Mouse (Mus musculus) kidney, postnatal 0 days (tissue): ENCODE data around the gene Noxo1. TPM values are rescaled to one million over a fixed set of nuclear protein-coding genes. Genes with fewer than 3 reads are reported as not detected.

Source experiments
- ATAC-seq: fragments of 200-750 bp; cut with Nextera tagmentation; replicated peaks from 2 replicates; pipeline ENCODE4 v1.8.0; 2017; ENCODE audit warnings: low read depth, moderate number of reproducible peaks, moderate TSS enrichment, moderate library complexity; ENCODE audit not compliant: low FRiP score
- DNase-seq: peaks from one replicate; pipeline ENCODE4 v3.0.0-alpha.2; 2016; ENCODE audit warnings: low spot score
- H3K27ac ChIP-seq: fragments of 300-500 bp; sonication (generic); 2 replicates; pipeline ENCODE4 v1.5.1; 2014; ENCODE audit warnings: mild to moderate bottlenecking
- H3K27me3 ChIP-seq: fragments of 300-500 bp; sonication (generic); 2 replicates; pipeline ENCODE4 v1.6.1; 2014; ENCODE audit warnings: low read length, mixed read lengths; ENCODE audit not compliant: insufficient read depth
- H3K36me3 ChIP-seq: fragments of 300-500 bp; sonication (generic); 2 replicates; pipeline ENCODE4 v1.6.1; 2014; ENCODE audit warnings: low read length, mixed read lengths; ENCODE audit not compliant: insufficient read depth
- H3K4me1 ChIP-seq: fragments of 300-500 bp; sonication (generic); replicated peaks from 2 replicates; pipeline ENCODE4 v1.6.1; 2014; ENCODE audit warnings: antibody characterized with exemption, low read length, mixed read lengths; ENCODE audit not compliant: insufficient read depth
- H3K4me2 ChIP-seq: fragments of 300-500 bp; sonication (generic); 2 replicates; pipeline ENCODE4 v1.6.1; 2014; ENCODE audit warnings: mild to moderate bottlenecking, low read length, moderate library complexity, mixed read lengths
- H3K4me3 ChIP-seq: fragments of 300-500 bp; sonication (generic); replicated peaks from 2 replicates; pipeline ENCODE4 v1.5.1; 2014; ENCODE audit warnings: low read depth, low read length
- H3K9ac ChIP-seq: fragments of 300-500 bp; sonication (generic); 2 replicates; pipeline ENCODE4 v1.6.1; 2014; ENCODE audit warnings: low read depth, low read length
- H3K9me3 ChIP-seq: fragments of 300-500 bp; sonication (generic); replicated peaks from 2 replicates; pipeline ENCODE4 v1.6.1; 2016; ENCODE audit warnings: low read length, inconsistent platforms, mixed read lengths
- CTCF ChIP-seq: IDR thresholded peaks from 2 replicates; pipeline ENCODE4 v1.5.1; 2016; ENCODE audit warnings: antibody characterized with exemption, low read depth, mild to moderate bottlenecking, moderate library complexity
- WGBS: fragments of 180-500 bp; shearing (Covaris S2); extraction: QIAGEN DNeasy Blood & Tissue Kit; methylation state at CpG from one replicate; pipeline ENCODE4 v1.1.7; 2014; 5-methylcytosine and 5-hydroxymethylcytosine counted together
- polyA plus RNA-seq: library from polyadenylated mRNA; unstranded; fragments of >200 nt; fragmentation: Nextera tagmentation; extraction: Ambion mirVana; gene quantifications from 2 replicates; pipeline ENCODE4 v1.2.1, GENCODE M21; 2015

Gene Noxo1
- polyA plus RNA-seq: 2.6 and 2.7 TPM in 2 replicates

- peak within 1 kb of the TSS; percentile 78 for H3K4me3 ChIP-seq
- no peaks in the 10 kb centered on the region for H3K9me3 ChIP-seq
- TF ChIP-seq CTCF: peak; percentile 20; the same call in 1 of the 2 replicates
- H3K4me1 ChIP-seq: peaks cover 15% of the 10 kb centered on the region
- peak; percentile 90 for DNase-seq
- H3K9ac ChIP-seq: peak within 1 kb of the TSS; percentile 80
- no peaks in the 10 kb centered on the region for H3K27me3 ChIP-seq
- peaks cover 23% of the 10 kb centered on the region for H3K36me3 ChIP-seq
- ATAC-seq: peak; percentile 88
- peak within 1 kb of the TSS; percentile 84 for H3K27ac ChIP-seq
- under 1% methylated on average over 70 of the region's 76 CpGs for WGBS
- H3K4me2 ChIP-seq: peak within 1 kb of the TSS; percentile 88
These were observed at the start of gene Noxo1, which contains the start of gene Gfer for GRCm38 (mm10) chr17:24696011-24696697. Noxo1 (plus strand) TSS chr17:24696234. Gfer (minus strand) TSS chr17:24696156.

- no peak for ATAC-seq
- 70% methylated on average over 4 of the region's 4 CpGs for WGBS
These were observed 49.7 kb upstream of the Noxo1 start for GRCm38 (mm10) chr17:24646381-24646780.

GRCm38 (mm10) chr17:24647493-24647892 lies 48.5 kb upstream of the Noxo1 start:
- H3K4me1 ChIP-seq: peaks cover 38% of the 10 kb centered on the region
- peak overlapping the region; percentile 16 for H3K4me3 ChIP-seq
- peak overlapping the region; percentile 48 for H3K27ac ChIP-seq
- peak overlapping the region; percentile 27; the same call in 1 of the 2 replicates for H3K9ac ChIP-seq
- H3K9me3 ChIP-seq: no peaks in the 10 kb centered on the region
- 69% methylated on average over 11 of the region's 11 CpGs for WGBS
- 0 out of 2 replicates have a peak, but pooled peaks cover 6% of the 10 kb centered on the region for H3K36me3 ChIP-seq
- H3K27me3 ChIP-seq: no peaks in the 10 kb centered on the region
- no peak for ATAC-seq
- H3K4me2 ChIP-seq: peak overlapping the region; percentile 80
- TF ChIP-seq CTCF: no peak
- DNase-seq: no peak

More at GRCm38 (mm10) chr17:24646381-24646780, 49.7 kb upstream of the Noxo1 start:
- no peak for DNase-seq
- 0 out of 2 replicates have a peak, but pooled peaks cover 13% of the 10 kb centered on the region for H3K36me3 ChIP-seq
- peak overlapping the region; percentile 84 for H3K27ac ChIP-seq
- peaks cover 38% of the 10 kb centered on the region for H3K4me1 ChIP-seq
- no peak overlapping the region for H3K4me3 ChIP-seq
- H3K27me3 ChIP-seq: no peaks in the 10 kb centered on the region
- H3K9ac ChIP-seq: no peak overlapping the region
- TF ChIP-seq CTCF: no peak
- no peaks in the 10 kb centered on the region for H3K9me3 ChIP-seq
- H3K4me2 ChIP-seq: peak overlapping the region; percentile 46; the same call in 1 of the 2 replicates

- Histone ChIP-seq H3K27me3 (no peaks in the 10 kb centered on the region), H3K4me2 (peak overlapping the region; percentile 80), H3K9me3 (no peaks in the 10 kb centered on the region), H3K4me1 (peaks cover 33% of the 10 kb centered on the region), H3K36me3 (0 out of 2 replicates have a peak, but pooled peaks cover 6% of the 10 kb centered on the region), H3K27ac (no peak overlapping the region), H3K9ac (peak overlapping the region; percentile 82; the same call in 1 of the 2 replicates), H3K4me3 (peak overlapping the region; percentile 65)
- TF ChIP-seq CTCF: peak; percentile 16; the same call in 1 of the 2 replicates
- DNase-seq (no peak), ATAC-seq (no peak)
- 68% methylated on average over 10 of the region's 10 CpGs for WGBS
These were observed 47.2 kb upstream of the Noxo1 start for GRCm38 (mm10) chr17:24648731-24649377.

GRCm38 (mm10) chr17:24649581-24650069 lies 46.4 kb upstream of the Noxo1 start:
- Histone ChIP-seq H3K4me2 (peak overlapping the region; percentile 80), H3K27ac (peak overlapping the region; percentile 65), H3K9ac (peak overlapping the region; percentile 82), H3K36me3 (0 out of 2 replicates have a peak, but pooled peaks cover 6% of the 10 kb centered on the region), H3K27me3 (no peaks in the 10 kb centered on the region), H3K9me3 (no peaks in the 10 kb centered on the region), H3K4me3 (peak overlapping the region; percentile 65), H3K4me1 (peaks cover 25% of the 10 kb centered on the region)
- ATAC-seq (peak; percentile 35), DNase-seq (peak; percentile 58)
- WGBS: 1% methylated on average over 35 of the region's 35 CpGs
- no peak for TF ChIP-seq CTCF

DNA sequence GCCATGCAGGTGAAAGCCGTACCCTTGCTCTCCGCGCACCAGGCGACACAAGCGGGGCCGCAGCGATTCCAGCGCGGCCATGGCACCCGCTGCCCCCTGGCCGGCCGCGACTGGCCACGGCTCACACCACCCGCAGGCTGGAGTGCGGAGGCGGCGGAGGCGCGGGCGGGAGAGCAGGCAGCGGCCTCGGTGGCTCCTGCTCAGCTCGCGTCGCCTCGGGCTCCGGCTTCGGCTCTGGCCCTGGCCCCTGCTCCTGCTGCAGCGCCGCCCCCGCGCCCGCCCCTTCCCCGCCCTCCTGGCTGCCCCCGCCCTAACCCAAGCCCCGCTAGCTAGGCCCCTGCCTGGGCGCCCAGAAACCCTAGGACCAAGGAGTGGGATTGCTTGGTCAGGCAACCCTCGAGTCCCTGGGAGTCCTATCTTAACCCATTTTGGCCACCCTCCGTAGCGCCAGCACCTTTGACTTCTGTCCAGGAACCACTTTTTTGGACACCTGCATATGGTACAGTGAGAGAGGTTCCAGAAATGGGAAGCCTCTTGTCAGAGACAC lies 45.9 kb upstream of the Noxo1 start, which contains the start of gene Slc9a3r2:
Gene Slc9a3r2 (minus strand): TSS at position 258 of the 547 bp plus-strand sequence.
- ATAC-seq (peak; percentile 39), DNase-seq (peak; percentile 75)
- Histone ChIP-seq H3K4me3 (peak within 1 kb of the TSS; percentile 65), H3K4me1 (peaks cover 20% of the 10 kb centered on the region), H3K4me2 (peak within 1 kb of the TSS; percentile 80), H3K9me3 (no peaks in the 10 kb centered on the region), H3K27me3 (no peaks in the 10 kb centered on the region), H3K36me3 (0 out of 2 replicates have a peak, but pooled peaks cover 6% of the 10 kb centered on the region), H3K27ac (peak within 1 kb of the TSS; percentile 65), H3K9ac (peak within 1 kb of the TSS; percentile 82)
- TF ChIP-seq CTCF: no peak
- WGBS: under 1% methylated on average over 26 of the region's 41 CpGs
